ENCODE assay signal across 12 mouse cellular contexts in the genomic region with DNA sequence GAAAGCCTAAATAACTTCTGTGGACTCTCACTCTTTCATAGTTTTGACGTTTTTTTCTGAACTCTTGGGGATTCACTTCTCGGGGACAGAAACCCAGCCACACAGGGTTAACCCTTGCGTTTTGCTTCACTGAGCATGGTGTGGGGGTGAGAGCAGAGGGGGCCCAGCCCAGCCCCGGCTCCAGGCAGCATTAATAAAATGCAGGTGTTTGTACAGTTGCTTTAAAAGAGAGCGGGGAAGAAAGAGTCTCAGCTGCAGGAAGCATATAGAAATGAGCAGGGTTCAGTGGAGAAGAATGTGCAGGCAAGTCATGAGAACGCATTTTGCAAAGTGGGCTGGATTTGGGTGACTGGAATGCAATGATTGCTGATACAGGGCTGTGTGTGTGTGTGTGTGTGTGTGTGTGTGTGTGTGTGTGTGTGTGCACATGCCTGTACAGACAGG.
DNase-seq lines count a peak whose midpoint lies in the region; ATAC-seq lines count a peak whose summit lies in the region.
"Had no signal": no experiment of that assay in that cellular context is flagged by ENCODE, and none has a peak within 500 bp of the region (broad histone marks: within the 10 kb centered on the region; RNA-seq: fewer than 3 reads in every experiment).

No protein-coding gene starts in this region.

- intact Hi-C loops in heart, postnatal 10 days (cut with DNase I) = loop anchor here (5.0 kb wide), 1 partner anchor 41 kb away; no protein-coding TSS in a partner anchor

- WGBS in heart, embryonic 10.5 days = 39% methylated on average over 6 of the region's 6 CpGs
- WGBS in intestine, embryonic 16.5 days = 28% methylated on average over 6 of the region's 6 CpGs

- H3K4me3 ChIP-seq in heart, embryonic 10.5 days = no peak overlapping the region
- no peak overlapping the region for H3K4me3 ChIP-seq in intestine, embryonic 16.5 days (ENCODE audit: low read length)

- no peak for ATAC-seq in intestine, embryonic 16.5 days

- H3K4me2 ChIP-seq in intestine, embryonic 16.5 days (ENCODE audit: low read depth, low read length) = no peak overlapping the region

- no peak overlapping the region for H3K9ac ChIP-seq in intestine, embryonic 16.5 days (ENCODE audit: low read depth, low read length)

- no peaks in the 10 kb centered on the region for H3K9me3 ChIP-seq in heart, embryonic 10.5 days
- no peaks in the 10 kb centered on the region for H3K9me3 ChIP-seq in intestine, embryonic 16.5 days (ENCODE audit: control insufficient read depth, low read length)

- H3K4me1 ChIP-seq in heart, embryonic 10.5 days = peaks cover 77% of the 10 kb centered on the region
- H3K4me1 ChIP-seq in intestine, embryonic 16.5 days (ENCODE audit: control insufficient read depth, insufficient read depth, low read length) = peaks cover 19% of the 10 kb centered on the region

- H3K36me3 ChIP-seq in heart, embryonic 10.5 days = no peaks in the 10 kb centered on the region
- no peaks in the 10 kb centered on the region for H3K36me3 ChIP-seq in intestine, embryonic 16.5 days (ENCODE audit: control insufficient read depth, insufficient read depth, low read length)
- H3K36me3 ChIP-seq in splenic B cell, adult 2 months (ENCODE audit: control insufficient read depth, insufficient read depth, low read length, poor library complexity, severe bottlenecking) = no peaks in the 10 kb centered on the region

- DNase-seq in heart, embryonic 10.5 days (ENCODE audit: low spot score) = no peak
- no peak for DNase-seq in heart, postnatal 10 days
- DNase-seq in spleen, postnatal 36 days (ENCODE audit: low spot score in 2 of 2) = peak; percentile 45 to 50
- DNase-seq in spleen, adult 18-20 months = no peak
- DNase-seq in splenic B cell, adult 2 months (ENCODE audit: low read depth, low spot score) = peak; percentile 37
- no peak for DNase-seq in yolk sac, embryonic 10.5 days (ENCODE audit: low spot score)
- no peak for DNase-seq in urinary bladder, adult 2 months (ENCODE audit: low spot score)
- DNase-seq: cerebellum, adult 18-20 months; gastrocnemius, postnatal 10 days; layer of hippocampus, adult 9-11 months; thymus, postnatal 25 days had no signal

- peak overlapping the region; percentile 78 for H3K27ac ChIP-seq in heart, embryonic 10.5 days
- peak overlapping the region; percentile 43; the same call in 1 of the 2 replicates for H3K27ac ChIP-seq in intestine, embryonic 16.5 days (ENCODE audit: low read length)

- no peaks in the 10 kb centered on the region for H3K27me3 ChIP-seq in heart, embryonic 10.5 days (ENCODE audit: insufficient read depth, poor library complexity, severe bottlenecking)
- H3K27me3 ChIP-seq in intestine, embryonic 16.5 days (replicated peaks; ENCODE audit: control insufficient read depth, insufficient read depth, low read length) = no peaks in the 10 kb centered on the region
- H3K27me3 ChIP-seq in splenic B cell, adult 2 months (ENCODE audit: control insufficient read depth, insufficient read depth, low read length, poor library complexity, severe bottlenecking) = no peaks in the 10 kb centered on the region

Comparison
In these comparisons a context has a peak if more than half of its experiments do, and no peak if none do; other contexts are left out.
1. DNase-seq: peak in spleen, postnatal 36 days (2 of 2) and splenic B cell, adult 2 months (single experiment); none in heart, embryonic 10.5 days (single experiment), heart, postnatal 10 days (0 of 2), spleen, adult 18-20 months (0 of 2), yolk sac, embryonic 10.5 days (single experiment) and urinary bladder, adult 2 months (single experiment).